Mouse (Mus musculus): ENCODE data around the gene Rhot2.
"Not testable (repeated sequence)": the region's sequence is repeated elsewhere in the genome, so short reads cannot be mapped to it uniquely, and the experiment has no call there.

Rhot2 gene

GRCm38 (mm10) chr17:25874148-25874720 lies 29.6 kb upstream of the Rhot2 start:
- DNase-seq = no peak

- DNase-seq = no peak
Measured at GRCm38 (mm10) chr17:25873405-25874147, 28.9 kb upstream of the Rhot2 start.

- DNase-seq = no peak
Measured at GRCm38 (mm10) chr17:25872676-25873075, 28.0 kb upstream of the Rhot2 start.

GRCm38 (mm10) chr17:25871566-25871965 lies 26.9 kb upstream of the Rhot2 start:
- not testable (repeated sequence) for DNase-seq

GRCm38 (mm10) chr17:25869954-25870353 lies 25.3 kb upstream of the Rhot2 start:
- no peak for DNase-seq

DNA sequence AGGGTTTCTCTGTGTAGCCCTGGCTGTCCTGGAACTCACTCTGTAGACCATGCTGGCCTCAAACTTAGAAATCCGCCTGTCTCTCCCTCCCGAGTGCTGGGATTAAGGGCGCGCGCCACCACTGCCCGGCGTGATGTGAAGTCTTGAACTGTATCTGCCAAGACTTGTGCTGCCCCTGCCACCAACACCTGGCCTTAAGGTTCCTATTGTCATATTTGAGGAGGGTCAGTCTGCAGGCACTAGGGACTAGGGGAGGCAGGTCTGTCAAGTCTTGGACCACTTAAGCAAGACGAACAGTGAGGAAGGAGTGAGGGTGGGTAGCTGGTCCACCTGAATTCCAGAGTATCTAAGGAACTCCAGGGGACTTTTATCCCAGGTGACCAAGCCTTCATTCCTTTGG lies 24.8 kb upstream of the Rhot2 start:
- DNase-seq = no peak

GRCm38 (mm10) chr17:25868601-25869191 lies 24.0 kb upstream of the Rhot2 start, which contains the start of gene Mcrip2:
Gene Mcrip2, minus strand, starts transcription at chr17:25868764.
- peak; percentile 63 to 66 for DNase-seq

DNA sequence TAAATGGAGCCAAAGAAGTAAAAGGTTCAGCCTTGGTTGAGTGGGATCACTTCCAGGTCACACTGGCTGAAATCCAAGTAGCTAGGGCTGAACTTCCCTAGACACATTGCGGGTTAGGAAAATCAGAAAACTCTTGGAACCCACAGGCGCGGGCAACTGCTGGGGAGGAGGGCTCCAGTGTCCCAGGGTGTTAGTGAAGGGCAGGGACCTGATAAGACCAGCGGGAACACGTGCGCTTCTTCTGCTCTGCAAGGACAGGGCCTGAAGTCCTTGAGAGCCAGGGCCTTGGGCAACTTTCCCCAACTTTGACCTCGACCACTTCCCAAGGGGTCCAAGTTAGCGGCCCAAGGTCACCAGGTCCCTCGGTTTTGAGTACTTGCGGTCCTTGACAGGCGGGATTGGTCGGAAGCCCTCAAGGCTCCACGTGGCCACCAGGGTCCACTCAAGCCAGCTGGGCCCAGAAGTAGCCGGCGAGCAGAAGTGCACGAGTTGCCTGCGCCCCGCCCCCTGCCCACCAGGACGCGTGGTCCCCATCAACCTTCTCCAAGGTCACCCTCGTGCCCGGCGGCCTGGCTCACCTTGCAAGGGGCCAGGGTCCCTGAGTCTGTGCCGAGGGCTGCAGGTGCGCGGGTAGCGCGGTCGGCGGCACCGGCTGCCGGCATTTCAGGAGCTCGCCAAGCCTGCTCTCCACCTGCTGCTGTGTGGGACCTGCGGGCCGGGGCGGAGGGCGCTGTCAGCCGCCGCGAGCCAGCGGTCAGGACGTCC lies 23.4 kb upstream of the Rhot2 start:
- peak in 1 of 2 experiments; percentile 40 for DNase-seq

DNA sequence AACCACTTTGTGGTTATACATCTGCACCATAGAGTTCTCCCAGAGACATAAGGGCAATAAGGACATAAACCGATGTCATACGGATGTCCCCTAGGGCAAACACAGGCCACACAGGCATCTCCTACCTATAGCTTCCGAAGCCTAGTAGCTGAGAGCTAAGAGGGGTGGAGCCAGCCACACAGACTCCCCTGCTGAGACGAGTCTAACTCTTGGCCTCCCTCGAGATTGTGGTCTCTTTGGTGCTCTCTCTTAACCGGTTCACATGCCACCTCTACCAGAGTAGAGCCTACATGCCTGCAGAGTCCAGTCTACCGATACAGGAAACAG lies 22.8 kb upstream of the Rhot2 start:
- no peak for DNase-seq

DNA sequence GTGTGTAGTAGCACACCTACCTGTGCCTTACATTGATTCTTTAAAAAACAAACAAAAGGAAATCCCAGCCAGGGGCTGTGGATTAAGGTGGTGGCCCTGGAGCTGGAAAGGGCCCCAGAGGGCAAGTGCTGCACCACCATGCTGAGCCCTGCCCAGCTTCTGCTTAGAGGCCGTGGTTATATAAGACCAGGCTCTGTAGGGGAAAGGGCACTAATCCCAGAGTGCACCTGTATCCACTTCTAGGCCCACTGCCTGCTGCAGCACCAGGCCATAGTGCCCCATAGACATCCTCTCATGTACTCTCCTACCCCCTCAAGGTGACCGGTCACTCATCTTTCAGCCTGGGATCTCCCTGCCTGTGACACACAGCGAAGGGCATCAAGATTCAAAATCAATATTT lies 21.5 kb upstream of the Rhot2 start:
- DNase-seq = no peak

- no peak for DNase-seq
Measured at GRCm38 (mm10) chr17:25865288-25865687, 20.6 kb upstream of the Rhot2 start.

DNA sequence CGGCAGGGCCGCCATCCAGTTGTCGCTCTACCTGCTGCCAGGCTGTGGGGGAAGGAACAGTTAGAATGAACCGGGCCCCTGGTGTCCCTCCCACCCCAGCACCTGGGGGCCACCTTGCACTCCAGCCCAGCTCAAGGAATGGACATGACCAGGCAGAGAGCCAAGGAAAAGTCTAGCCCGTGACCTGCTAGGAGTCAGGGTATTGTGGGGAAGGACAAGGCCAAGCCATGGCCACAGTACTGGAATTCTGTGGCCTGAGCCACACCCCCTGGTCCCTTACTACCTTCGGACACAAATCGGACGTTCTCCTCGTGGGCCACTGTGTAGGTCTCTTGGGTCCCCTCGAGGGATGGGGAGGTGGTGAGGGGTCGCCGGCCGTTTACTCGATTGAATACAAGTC lies 19.7 kb upstream of the Rhot2 start:
- no peak for DNase-seq

DNA sequence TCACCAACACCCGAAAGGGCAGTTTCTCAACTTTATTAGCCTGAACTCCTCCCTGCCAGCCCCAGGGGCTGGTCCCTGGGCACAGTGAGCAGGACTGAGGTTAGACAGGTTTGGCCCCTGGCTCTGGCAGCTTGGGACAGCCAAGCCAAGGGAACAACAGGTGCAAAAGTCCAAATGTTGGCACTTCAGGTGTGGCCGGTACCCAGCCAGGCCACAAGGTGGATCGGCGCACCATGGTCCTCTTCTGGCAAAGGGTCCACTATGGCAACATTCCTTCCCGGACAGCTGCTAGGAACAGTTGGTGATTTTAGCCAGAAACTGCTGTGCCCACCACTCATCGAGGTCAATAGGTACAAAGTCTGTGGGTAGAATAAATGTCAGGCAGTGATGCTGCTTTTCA lies 19.0 kb upstream of the Rhot2 start:
- DNase-seq = no peak

- no peak for DNase-seq
Measured at GRCm38 (mm10) chr17:25861704-25862612, 17.3 kb upstream of the Rhot2 start.

DNA sequence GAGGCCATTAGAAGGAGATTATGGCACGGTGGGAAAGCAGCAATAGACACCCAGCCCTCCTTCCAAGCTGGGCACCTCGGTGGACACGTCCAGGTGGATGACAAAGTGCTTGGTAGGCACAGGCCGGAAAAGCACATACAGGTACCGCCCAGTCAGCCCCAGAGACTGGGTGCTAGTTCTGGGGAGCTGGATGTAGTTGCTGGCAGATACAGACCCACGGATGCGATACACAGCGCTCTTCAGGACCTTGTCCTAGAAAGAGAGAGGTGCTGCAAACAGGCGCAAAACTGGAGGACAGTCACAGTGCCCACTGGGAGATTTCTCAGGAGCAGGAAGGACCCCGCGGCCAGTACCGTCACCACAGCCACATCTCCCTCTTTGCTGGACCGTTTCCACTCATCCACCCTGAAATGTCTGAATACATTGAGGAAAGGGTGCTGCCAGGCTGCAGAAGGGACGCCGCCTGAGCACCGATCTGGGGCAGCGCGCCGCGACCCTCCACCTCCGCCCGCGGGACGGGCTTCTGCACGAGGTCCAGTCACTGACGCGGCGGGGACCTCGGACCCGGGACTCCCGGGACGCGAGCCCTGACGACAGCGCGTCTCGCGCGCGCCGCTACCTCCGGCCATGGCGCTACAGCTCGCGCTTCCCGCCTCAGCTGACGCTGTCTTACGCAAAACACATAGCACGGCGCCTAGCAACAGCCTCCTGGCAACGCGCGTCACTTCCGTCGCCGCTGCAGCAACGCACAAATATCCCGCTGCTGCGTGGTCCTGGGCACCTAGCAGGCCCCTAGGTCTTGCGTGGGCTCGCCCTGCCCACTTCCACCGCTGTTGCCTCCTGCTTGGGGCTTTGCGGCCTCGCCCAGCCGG lies 16.4 kb upstream of the Rhot2 start, which contains the start of gene Wdr90:
Wdr90 (minus strand) TSS at position 670 of the 872 bp plus-strand sequence.
- peak; percentile 84 to 89 for DNase-seq

GRCm38 (mm10) chr17:25860229-25860628 lies 15.6 kb upstream of the Rhot2 start:
- DNase-seq = no peak

DNA sequence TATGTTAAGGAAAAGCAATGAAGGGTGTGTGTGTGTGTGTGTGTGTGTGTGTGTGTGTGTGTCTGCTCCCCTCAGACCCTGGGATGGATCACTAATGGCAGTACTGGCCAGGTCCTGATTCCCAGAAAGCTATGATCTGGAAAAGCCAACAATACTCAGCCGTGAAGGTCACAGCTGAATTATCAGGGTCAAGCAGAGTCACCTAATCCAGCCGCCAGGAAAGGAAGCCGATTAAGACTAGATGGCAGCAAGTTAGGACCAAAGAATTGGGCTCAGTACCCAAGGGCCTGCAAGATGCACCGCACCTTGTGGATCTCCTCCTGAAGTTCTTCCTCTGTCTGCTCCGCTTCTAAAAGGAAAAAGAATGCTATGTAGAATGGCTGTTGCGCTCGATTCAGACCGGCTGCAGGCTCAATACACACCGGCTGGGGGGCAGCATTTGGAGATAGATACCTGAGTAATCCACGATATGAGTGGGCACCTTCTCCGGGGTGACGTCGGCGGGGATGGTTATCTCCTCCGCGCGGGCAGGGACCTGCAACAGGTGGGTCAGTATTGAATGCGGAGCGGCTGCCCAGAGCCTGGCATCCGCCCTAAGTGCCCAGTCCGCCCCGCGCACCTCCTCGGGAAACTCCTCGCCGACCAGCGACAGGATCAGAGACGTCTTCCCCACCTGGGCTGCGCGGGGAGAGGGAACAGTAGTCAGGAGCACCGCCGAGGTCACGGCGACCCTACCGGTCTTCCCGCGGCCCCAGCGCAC lies 835 bp downstream of the Rhot2 start:
- no peak for DNase-seq

DNA sequence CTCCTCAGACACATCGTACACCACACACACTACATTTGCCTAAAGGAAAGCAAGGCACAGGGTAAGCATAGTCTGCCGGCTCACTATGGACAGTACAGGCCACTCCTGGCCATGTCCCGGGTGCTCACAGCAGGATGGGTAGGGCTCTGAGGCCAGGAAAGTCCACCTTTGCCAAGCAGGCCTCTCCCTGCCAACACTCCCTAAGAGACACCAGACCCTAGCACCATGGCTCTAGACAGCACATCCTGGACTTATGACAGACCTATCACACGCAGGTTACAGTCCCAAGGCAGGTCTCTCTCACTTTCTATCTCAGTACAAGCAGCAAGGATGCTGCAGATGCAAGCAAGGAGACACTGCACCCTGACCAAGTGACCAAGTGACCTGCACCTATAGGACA lies 1.5 kb downstream of the Rhot2 start:
- DNase-seq = no peak

GRCm38 (mm10) chr17:25842509-25842908 lies 2.1 kb downstream of the Rhot2 start:
- DNase-seq = no peak

GRCm38 (mm10) chr17:25841117-25841880 lies 3.4 kb downstream of the Rhot2 start, which contains the start of gene Gm20683:
Gene Gm20683, minus strand, starts transcription at chr17:25841763.
- no peak for DNase-seq
